Comparison of ENCODE assay signal across 8 mouse cellular contexts in genomic region chr5:125136296-125136995, GRCm38 (mm10). TPM values are rescaled to one million over a fixed set of nuclear protein-coding genes. Genes with fewer than 3 reads are reported as not detected.
DNase-seq lines count a peak whose midpoint lies in the region; ATAC-seq lines count a peak whose summit lies in the region.
"Had no signal": no experiment of that assay in that cellular context is flagged by ENCODE, and none has a peak within 500 bp of the region (broad histone marks: within the 10 kb centered on the region; RNA-seq: fewer than 3 reads in every experiment).

No protein-coding gene starts in this region.

- no peak overlapping the region for H3K9ac ChIP-seq in kidney, embryonic 14.5 days (ENCODE audit: low read depth, low read length)
- no peak overlapping the region for H3K9ac ChIP-seq in embryonic facial prominence, embryonic 15.5 days
- H3K9ac ChIP-seq in forebrain, embryonic 16.5 days (replicated peaks; ENCODE audit: low read depth, low read length) = peak overlapping the region; percentile 3; the same call in 1 of the 2 replicates
- no peak overlapping the region for H3K9ac ChIP-seq in midbrain, embryonic 15.5 days

- WGBS in kidney, embryonic 14.5 days = 48% methylated on average over 5 of the region's 5 CpGs
- WGBS in embryonic facial prominence, embryonic 15.5 days = 68% methylated on average over 5 of the region's 5 CpGs
- WGBS in forebrain, embryonic 16.5 days = 70% methylated on average over 5 of the region's 5 CpGs
- 70% methylated on average over 5 of the region's 5 CpGs for WGBS in midbrain, embryonic 15.5 days

- H3K9me3 ChIP-seq in kidney, embryonic 14.5 days (ENCODE audit: control insufficient read depth, low read length) = no peaks in the 10 kb centered on the region
- no peaks in the 10 kb centered on the region for H3K9me3 ChIP-seq in embryonic facial prominence, embryonic 15.5 days (replicated peaks)
- no peaks in the 10 kb centered on the region for H3K9me3 ChIP-seq in forebrain, embryonic 16.5 days (ENCODE audit: control insufficient read depth, low read length)
- H3K9me3 ChIP-seq in midbrain, embryonic 15.5 days = no peaks in the 10 kb centered on the region

- peak overlapping the region; percentile 7; the same call in 1 of the 2 replicates for H3K27ac ChIP-seq in kidney, embryonic 14.5 days (ENCODE audit: low read depth, low read length)
- H3K27ac ChIP-seq in embryonic facial prominence, embryonic 15.5 days (replicated peaks) = peak overlapping the region; percentile 55
- peak overlapping the region; percentile 65 for H3K27ac ChIP-seq in forebrain, embryonic 16.5 days (ENCODE audit: low read length)
- peak overlapping the region; percentile 31; the same call in 1 of the 2 replicates for H3K27ac ChIP-seq in midbrain, embryonic 15.5 days

- ATAC-seq in kidney, embryonic 14.5 days (ENCODE audit: low FRiP score, low TSS enrichment) = no peak
- no peak for ATAC-seq in embryonic facial prominence, embryonic 15.5 days (ENCODE audit: insufficient number of reproducible peaks, low FRiP score, low TSS enrichment, low read depth)
- no peak for ATAC-seq in forebrain, embryonic 16.5 days
- no peak for ATAC-seq in midbrain, embryonic 15.5 days (replicated peaks)

- no peak overlapping the region for H3K4me2 ChIP-seq in kidney, embryonic 14.5 days (replicated peaks; ENCODE audit: low read depth, low read length)
- H3K4me2 ChIP-seq in embryonic facial prominence, embryonic 15.5 days (replicated peaks) = no peak overlapping the region
- H3K4me2 ChIP-seq in forebrain, embryonic 16.5 days (ENCODE audit: low read length) = no peak overlapping the region
- H3K4me2 ChIP-seq in midbrain, embryonic 15.5 days = no peak overlapping the region

- H3K4me3 ChIP-seq in kidney, embryonic 14.5 days (ENCODE audit: low read length) = no peak overlapping the region
- no peak overlapping the region for H3K4me3 ChIP-seq in embryonic facial prominence, embryonic 15.5 days (replicated peaks)
- H3K4me3 ChIP-seq in forebrain, embryonic 16.5 days (replicated peaks; ENCODE audit: low read length) = no peak overlapping the region
- H3K4me3 ChIP-seq in midbrain, embryonic 15.5 days = no peak overlapping the region

- no peaks in the 10 kb centered on the region for H3K27me3 ChIP-seq in kidney, embryonic 14.5 days (ENCODE audit: control insufficient read depth, insufficient read depth, low read length)
- no peaks in the 10 kb centered on the region for H3K27me3 ChIP-seq in embryonic facial prominence, embryonic 15.5 days
- no peaks in the 10 kb centered on the region for H3K27me3 ChIP-seq in forebrain, embryonic 16.5 days (replicated peaks; ENCODE audit: control insufficient read depth, insufficient read depth, low read length)
- H3K27me3 ChIP-seq in midbrain, embryonic 15.5 days (replicated peaks) = no peaks in the 10 kb centered on the region

- peaks cover 81% of the 10 kb centered on the region for H3K4me1 ChIP-seq in kidney, embryonic 14.5 days (ENCODE audit: control insufficient read depth, insufficient read depth, low read length)
- peaks cover 92% of the 10 kb centered on the region for H3K4me1 ChIP-seq in embryonic facial prominence, embryonic 15.5 days
- peaks cover 85% of the 10 kb centered on the region for H3K4me1 ChIP-seq in forebrain, embryonic 16.5 days (replicated peaks; ENCODE audit: control insufficient read depth, insufficient read depth, low read length)
- peaks cover 80% of the 10 kb centered on the region for H3K4me1 ChIP-seq in midbrain, embryonic 15.5 days

- DNase-seq in kidney, adult 9 months = no peak
- DNase-seq in spleen, adult 18-20 months = no peak
- DNase-seq in retina, postnatal 1 day = no peak
- DNase-seq: right cerebral cortex, adult 18-20 months had no signal

- no peaks in the 10 kb centered on the region for H3K36me3 ChIP-seq in kidney, embryonic 14.5 days (ENCODE audit: control insufficient read depth, insufficient read depth, low read length)
- no peaks in the 10 kb centered on the region for H3K36me3 ChIP-seq in embryonic facial prominence, embryonic 15.5 days
- H3K36me3 ChIP-seq in forebrain, embryonic 16.5 days (ENCODE audit: control insufficient read depth, insufficient read depth) = no peaks in the 10 kb centered on the region
- no peaks in the 10 kb centered on the region for H3K36me3 ChIP-seq in midbrain, embryonic 15.5 days (replicated peaks)

RNA-seq across cellular contexts. Expression of gene Ncor2, which starts 42.6 kb away (rescaled TPM):
- polyA plus RNA-seq in kidney, embryonic 14.5 days (2014; fragmentation: Nextera tagmentation; extraction: Ambion mirVana) = 34.6 and 35.0 TPM in 2 replicates
- polyA plus RNA-seq in embryonic facial prominence, embryonic 15.5 days (2015; fragmentation: Nextera tagmentation; extraction: Ambion mirVana) = 39.3 and 41.8 TPM in 2 replicates
- 26.5 and 27.1 TPM in 2 replicates for polyA plus RNA-seq in forebrain, embryonic 16.5 days (2015; fragmentation: Nextera tagmentation; extraction: Ambion mirVana)
- polyA plus RNA-seq in midbrain, embryonic 15.5 days (2015; fragmentation: Nextera tagmentation; extraction: Ambion mirVana) = 25.6 and 27.6 TPM in 2 replicates

Comparison
In these comparisons a context has a peak if more than half of its experiments do, and no peak if none do; other contexts are left out.
1. H3K27ac ChIP-seq: peak in every context shown above with its lines; median percentile 65 in forebrain, embryonic 16.5 days; 55 in embryonic facial prominence, embryonic 15.5 days; 31 in midbrain, embryonic 15.5 days; 7 in kidney, embryonic 14.5 days.